Mouse (Mus musculus): ENCODE measurements at regions not wholly inside any gene's neighbourhood (a gene's known extent, or its start where the extent isn't known, plus 50 kb on each side); places are given as distances from the start of the nearest gene placed in this dataset.

GRCm38 (mm10) chr16:39191861-39192260, 299.4 kb downstream of the Igsf11 start:
- dilution Hi-C loops (cut with MboI; ENCODE audit: extremely low pct_ligation_motif_present, extremely low pct_unique_long_range_greater_than_20kb, low sequenced_read_pairs) (no loop called here), in situ Hi-C loops (cut with MboI; ENCODE audit: low pct_ligation_motif_present, low pct_unique_long_range_greater_than_20kb, low sequenced_read_pairs) (no loop called here)
- Histone ChIP-seq H3K9ac (ENCODE audit: insufficient read depth, low read depth) (no peak overlapping the region), H3K9me3 (replicated peaks; ENCODE audit: low read length) (peaks cover 12% of the 10 kb centered on the region), H3K4me3 (replicated peaks in 1 of 3; ENCODE audit: low read depth in 2 of 3, low read length in 2 of 3, poor library complexity in 1 of 3) (no peak overlapping the region), H3K27me3 (replicated peaks) (no peaks in the 10 kb centered on the region), H3K27ac (ENCODE audit: insufficient read depth, low read depth) (no peak overlapping the region), H3K4me1 (ENCODE audit: control insufficient read depth in 1 of 2, insufficient read depth in 2 of 2) (peaks cover 0 to 40% of the 10 kb centered on the region in 2 experiments; a peak in 2 of 4 replicates), H3K4me2 (ENCODE audit: insufficient read depth, low read depth, poor library complexity, severe bottlenecking) (no peak overlapping the region), H3K36me3 (replicated peaks in 1 of 2; ENCODE audit: control insufficient read depth in 1 of 2, insufficient read depth in 1 of 2, low read length in 1 of 2) (no peaks in the 10 kb centered on the region), H3K79me2 (replicated peaks; ENCODE audit: control insufficient read depth, extremely low read depth, insufficient read depth, poor library complexity, severe bottlenecking) (no peaks in the 10 kb centered on the region)
- TF ChIP-seq NRF1 (IDR thresholded peaks at IDR 0.05; ENCODE audit: low read depth, low read length) (no peak), ZMIZ1 (IDR thresholded peaks at IDR 0.05; ENCODE audit: low read depth, low read length) (no peak), RAD21 (IDR thresholded peaks at IDR 0.05; ENCODE audit: low read depth, low read length) (no peak), EP300 (IDR thresholded peaks at IDR 0.05; ENCODE audit: low read length) (no peak), E2F4 (IDR thresholded peaks at IDR 0.05; ENCODE audit: insufficient replicate concordance, low read depth, low read length) (no peak), KAT2A (IDR thresholded peaks at IDR 0.05; ENCODE audit: insufficient replicate concordance, low read length) (no peak), USF1 (IDR thresholded peaks at IDR 0.05; ENCODE audit: low read depth, low read length) (no peak), RCOR1 (conservative IDR thresholded peaks at IDR 0.05; ENCODE audit: low read depth, low read length) (no peak), CTCF (conservative IDR thresholded peaks at IDR 0.05 in 1 of 2, IDR thresholded peaks at IDR 0.05 in 1 of 2; ENCODE audit: low read depth in 2 of 2, low read length in 2 of 2) (no peak), MAZ (IDR thresholded peaks at IDR 0.05; ENCODE audit: low read depth, low read length) (no peak), USF2 (conservative IDR thresholded peaks at IDR 0.05; ENCODE audit: low read depth, low read length) (no peak), SMC3 (IDR thresholded peaks at IDR 0.05; ENCODE audit: low read depth, low read length) (no peak), MAX (IDR thresholded peaks at IDR 0.05; ENCODE audit: low read length) (no peak), MYC (IDR thresholded peaks at IDR 0.05; ENCODE audit: low read depth, low read length) (no peak), JUN (IDR thresholded peaks at IDR 0.05; ENCODE audit: insufficient read depth, low read depth, low read length) (no peak), HCFC1 (IDR thresholded peaks at IDR 0.05; ENCODE audit: low read depth, low read length) (no peak), TBP (conservative IDR thresholded peaks at IDR 0.05; ENCODE audit: low read depth, low read length) (no peak), MXI1 (IDR thresholded peaks at IDR 0.05; ENCODE audit: low read depth, low read length) (no peak)
- DNase-seq (ENCODE audit: extremely low read depth) = no peak

GRCm38 (mm10) chr16:39195431-39195830, 303.0 kb downstream of the Igsf11 start:
- Histone ChIP-seq H3K36me3 (replicated peaks in 1 of 2; ENCODE audit: control insufficient read depth in 1 of 2, insufficient read depth in 1 of 2, low read length in 1 of 2) (no peaks in the 10 kb centered on the region), H3K9ac (ENCODE audit: insufficient read depth, low read depth) (no peak overlapping the region), H3K4me1 (ENCODE audit: control insufficient read depth in 1 of 2, insufficient read depth in 2 of 2) (peaks cover 0 to 46% of the 10 kb centered on the region in 2 experiments; a peak in 2 of 4 replicates), H3K27ac (ENCODE audit: insufficient read depth, low read depth) (no peak overlapping the region), H3K79me2 (replicated peaks; ENCODE audit: control insufficient read depth, extremely low read depth, insufficient read depth, poor library complexity, severe bottlenecking) (no peaks in the 10 kb centered on the region), H3K4me2 (ENCODE audit: insufficient read depth, low read depth, poor library complexity, severe bottlenecking) (no peak overlapping the region), H3K27me3 (replicated peaks) (no peaks in the 10 kb centered on the region), H3K4me3 (replicated peaks in 1 of 3; ENCODE audit: low read depth in 2 of 3, low read length in 2 of 3, poor library complexity in 1 of 3) (no peak overlapping the region), H3K9me3 (replicated peaks; ENCODE audit: low read length) (peaks cover 14% of the 10 kb centered on the region)
- no peak for TF ChIP-seq CHD2 (IDR thresholded peaks at IDR 0.05; ENCODE audit: low read length)
- no peak for TF ChIP-seq GABPA (IDR thresholded peaks at IDR 0.05; ENCODE audit: insufficient replicate concordance, low read depth, low read length)
- TF ChIP-seq BHLHE40 (IDR thresholded peaks at IDR 0.05; ENCODE audit: low read depth, low read length) = no peak
- no peak for TF ChIP-seq MYC (IDR thresholded peaks at IDR 0.05; ENCODE audit: low read depth, low read length)
- TF ChIP-seq ZMIZ1 (IDR thresholded peaks at IDR 0.05; ENCODE audit: low read depth, low read length) = no peak
- TF ChIP-seq ZC3H11A (IDR thresholded peaks at IDR 0.05; ENCODE audit: low read depth, low read length) = no peak
- TF ChIP-seq ZNF384 (IDR thresholded peaks at IDR 0.05; ENCODE audit: low read depth, low read length) = no peak
- TF ChIP-seq CHD1 (IDR thresholded peaks at IDR 0.05; ENCODE audit: low read depth, low read length) = no peak
- no peak for TF ChIP-seq TBP (conservative IDR thresholded peaks at IDR 0.05; ENCODE audit: low read depth, low read length)
- TF ChIP-seq SIN3A (IDR thresholded peaks at IDR 0.05; ENCODE audit: low read length) = no peak
- no peak for DNase-seq (ENCODE audit: extremely low read depth)
- in situ Hi-C loops (cut with MboI; ENCODE audit: low pct_ligation_motif_present, low pct_unique_long_range_greater_than_20kb, low sequenced_read_pairs) (no loop called here), dilution Hi-C loops (cut with MboI; ENCODE audit: extremely low pct_ligation_motif_present, extremely low pct_unique_long_range_greater_than_20kb, low sequenced_read_pairs) (no loop called here)
